In genomic region chr7:24384827-24385226, GRCm38 (mm10) we compare ENCODE assay signal across 8 mouse cellular contexts. TPM values are rescaled to one million over a fixed set of nuclear protein-coding genes. Genes with fewer than 3 reads are reported as not detected.
DNase-seq lines count a peak whose midpoint lies in the region; ATAC-seq lines count a peak whose summit lies in the region.

No protein-coding gene starts in this region.

- no peak overlapping the region for H3K4me3 ChIP-seq in heart, embryonic 15.5 days

- H3K9ac ChIP-seq in heart, embryonic 15.5 days, result no peak overlapping the region

- no peaks in the 10 kb centered on the region for H3K36me3 ChIP-seq in heart, embryonic 15.5 days

- peak; percentile 31 for ATAC-seq in CD4-positive, CD25-positive, alpha-beta regulatory T cell, adult 4 months
- no peak for ATAC-seq in heart, embryonic 15.5 days (replicated peaks; ENCODE audit: insufficient number of reproducible peaks, insufficient read depth, low FRiP score, low read depth)

- no peaks in the 10 kb centered on the region for H3K27me3 ChIP-seq in heart, embryonic 15.5 days

- no peaks in the 10 kb centered on the region; the same call in 1 of the 2 replicates for H3K4me1 ChIP-seq in heart, embryonic 15.5 days (replicated peaks)

- 8% methylated on average over 11 of the region's 11 CpGs for WGBS in heart, embryonic 15.5 days

- DNase-seq in ZHBTc4 (ENCODE audit: low read depth, low spot score), result peak; percentile 83
- DNase-seq in embryo, embryonic 11 days, result peak; percentile 83
- peak; percentile 82 to 83 for DNase-seq in layer of hippocampus, postnatal 10 days (ENCODE audit: low spot score in 2 of 2)
- peak; percentile 68 for DNase-seq in lung, postnatal 36 days
- DNase-seq in right cerebral cortex, adult 2 months (ENCODE audit: low spot score in 2 of 2), result peak; percentile 68 to 80
- DNase-seq in urinary bladder, adult 18-20 months (ENCODE audit: low spot score in 2 of 2), result no peak

- H3K27ac ChIP-seq in heart, embryonic 15.5 days, result no peak overlapping the region

- H3K4me2 ChIP-seq in heart, embryonic 15.5 days, result peak overlapping the region; percentile 19; the same call in 1 of the 2 replicates

- no peaks in the 10 kb centered on the region for H3K9me3 ChIP-seq in heart, embryonic 15.5 days (replicated peaks)

RNA-seq across cellular contexts. Expression of gene Smg9, which starts 14.6 kb away (rescaled TPM):
- polyA plus RNA-seq in CD4-positive, CD25-positive, alpha-beta regulatory T cell, adult 4 months (2017; shearing (Covaris generic)), result 10 to 100 TPM; 27.9 to 29.4 TPM
- polyA plus RNA-seq in heart, embryonic 15.5 days (2015; fragmentation: Nextera tagmentation; extraction: Ambion mirVana), result 17.1 and 23.8 TPM in 2 replicates
- 10 to 100 TPM; 33.5 to 34.3 TPM for total RNA-seq in layer of hippocampus, postnatal 10 days (2021)

RNA-seq across cellular contexts. Expression of gene Kcnn4, which starts 14.8 kb away (rescaled TPM):
- polyA plus RNA-seq in CD4-positive, CD25-positive, alpha-beta regulatory T cell, adult 4 months (2017; shearing (Covaris generic)), result 100 to 1,000 TPM; 130 to 152 TPM
- polyA plus RNA-seq in heart, embryonic 15.5 days (2015; fragmentation: Nextera tagmentation; extraction: Ambion mirVana), result 1.7 and 8.5 TPM in 2 replicates
- under 1 TPM; 0.33 to 0.46 TPM for total RNA-seq in layer of hippocampus, postnatal 10 days (2021)

RNA-seq across cellular contexts. Expression of gene Lypd5, which starts 35.8 kb away (rescaled TPM):
- polyA plus RNA-seq in CD4-positive, CD25-positive, alpha-beta regulatory T cell, adult 4 months (2017; shearing (Covaris generic)), result under 1 TPM in 1 of 2 experiments, not detected in 1; 0.19 TPM
- polyA plus RNA-seq in heart, embryonic 15.5 days (2015; fragmentation: Nextera tagmentation; extraction: Ambion mirVana), result 0.09 TPM in 1 of 2 replicates, not detected in the other
- not detected for total RNA-seq in layer of hippocampus, postnatal 10 days (2021)

RNA-seq across cellular contexts. Expression of gene Tescl, which starts 51.1 kb away (rescaled TPM):
- not detected for polyA plus RNA-seq in CD4-positive, CD25-positive, alpha-beta regulatory T cell, adult 4 months (2017; shearing (Covaris generic))
- polyA plus RNA-seq in heart, embryonic 15.5 days (2015; fragmentation: Nextera tagmentation; extraction: Ambion mirVana), result 0.28 TPM in 1 of 2 replicates, not detected in the other
- not detected for total RNA-seq in layer of hippocampus, postnatal 10 days (2021)

Comparison
In these comparisons a context has a peak if more than half of its experiments do, and no peak if none do; other contexts are left out.
1. DNase-seq: peak in ZHBTc4 (single experiment), embryo, embryonic 11 days (single experiment), layer of hippocampus, postnatal 10 days (2 of 2), lung, postnatal 36 days (single experiment) and right cerebral cortex, adult 2 months (2 of 2); none in urinary bladder, adult 18-20 months (0 of 2).
2. RNA of gene Kcnn4, which starts 14.8 kb away (polyA plus RNA-seq): 130 to 152 TPM in CD4-positive, CD25-positive, alpha-beta regulatory T cell, adult 4 months; 1.7 to 8.5 TPM in heart, embryonic 15.5 days; every median in the first group is over 10 times any median in the second.